Mouse (Mus musculus): ENCODE data around the gene Exoc7. TPM values are rescaled to one million over a fixed set of nuclear protein-coding genes. Genes with fewer than 3 reads are reported as not detected.

The Exoc7 gene
- total RNA-seq, 1 experiment = 26.4 TPM

GRCm38 (mm10) chr11:116253076-116253600 lies 53.9 kb downstream of the Exoc7 start:
- Histone ChIP-seq H3K4me3 (ENCODE audit: insufficient read depth in 1 of 2, low read depth in 1 of 2, low read length in 2 of 2, poor library complexity in 1 of 2, severe bottlenecking in 1 of 2) (no peak overlapping the region), H3K27ac (ENCODE audit: insufficient read depth, low read depth, low read length, poor library complexity, severe bottlenecking) (no peak overlapping the region), H3K9me3 (ENCODE audit: control insufficient read depth, insufficient read depth, low read depth, low read length) (no peaks in the 10 kb centered on the region), H3K36me3 (ENCODE audit: control insufficient read depth, insufficient read depth, low read length, poor library complexity, severe bottlenecking) (peaks cover 63% of the 10 kb centered on the region), H3K9ac (ENCODE audit: insufficient read depth, low read depth, low read length, poor library complexity, severe bottlenecking) (no peak overlapping the region), H3K4me1 (ENCODE audit: control insufficient read depth in 2 of 2, insufficient read depth in 2 of 2, low read length in 2 of 2, poor library complexity in 1 of 2) (peaks cover under 1 to 4% of the 10 kb centered on the region in 2 experiments; a peak in 2 of 4 replicates)
- in situ Hi-C loops (cut with MboI; ENCODE audit: low sequenced_read_pairs in 2 of 2, unreplicated experiment in 2 of 2) = no loop called here
- TF ChIP-seq ZNF384 (IDR thresholded peaks at IDR 0.05; ENCODE audit: low read depth, low read length) (no peak), ZC3H11A (IDR thresholded peaks at IDR 0.05; ENCODE audit: borderline replicate concordance, low read depth, low read length) (no peak), MAFK (IDR thresholded peaks at IDR 0.05; ENCODE audit: insufficient read depth, low read depth, low read length) (no peak), CHD2 (IDR thresholded peaks at IDR 0.05; ENCODE audit: low read depth, low read length) (no peak), HCFC1 (IDR thresholded peaks at IDR 0.05; ENCODE audit: borderline replicate concordance, insufficient read depth, low read length) (no peak)
- DNase-seq (ENCODE audit: low read depth, low spot score) = no peak

- in situ Hi-C loops (cut with MboI; ENCODE audit: low sequenced_read_pairs in 2 of 2, unreplicated experiment in 2 of 2) = no loop called here
- DNase-seq (ENCODE audit: low read depth, low spot score) = no peak
- no peak for TF ChIP-seq ZNF384 (IDR thresholded peaks at IDR 0.05; ENCODE audit: low read depth, low read length)
- no peak for TF ChIP-seq HCFC1 (IDR thresholded peaks at IDR 0.05; ENCODE audit: borderline replicate concordance, insufficient read depth, low read length)
- TF ChIP-seq CHD2 (IDR thresholded peaks at IDR 0.05; ENCODE audit: low read depth, low read length) = no peak
- TF ChIP-seq MAFK (IDR thresholded peaks at IDR 0.05; ENCODE audit: insufficient read depth, low read depth, low read length) = no peak
- no peak for TF ChIP-seq ZC3H11A (IDR thresholded peaks at IDR 0.05; ENCODE audit: borderline replicate concordance, low read depth, low read length)
- Histone ChIP-seq H3K4me1 (ENCODE audit: control insufficient read depth in 2 of 2, insufficient read depth in 2 of 2, low read length in 2 of 2, poor library complexity in 1 of 2) (peaks cover 6 to 14% of the 10 kb centered on the region in 2 experiments; a peak in 2 of 4 replicates), H3K9ac (ENCODE audit: insufficient read depth, low read depth, low read length, poor library complexity, severe bottlenecking) (no peak overlapping the region), H3K9me3 (ENCODE audit: control insufficient read depth, insufficient read depth, low read depth, low read length) (no peaks in the 10 kb centered on the region), H3K27ac (ENCODE audit: insufficient read depth, low read depth, low read length, poor library complexity, severe bottlenecking) (no peak overlapping the region), H3K36me3 (ENCODE audit: control insufficient read depth, insufficient read depth, low read length, poor library complexity, severe bottlenecking) (peaks cover 70% of the 10 kb centered on the region), H3K4me3 (ENCODE audit: insufficient read depth in 1 of 2, low read depth in 1 of 2, low read length in 2 of 2, poor library complexity in 1 of 2, severe bottlenecking in 1 of 2) (no peak overlapping the region)
These were observed 56.1 kb downstream of the Exoc7 start for GRCm38 (mm10) chr11:116250898-116251297.

- TF ChIP-seq MAFK (IDR thresholded peaks at IDR 0.05; ENCODE audit: insufficient read depth, low read depth, low read length) (no peak), ZNF384 (IDR thresholded peaks at IDR 0.05; ENCODE audit: low read depth, low read length) (no peak), CHD2 (IDR thresholded peaks at IDR 0.05; ENCODE audit: low read depth, low read length) (no peak), HCFC1 (IDR thresholded peaks at IDR 0.05; ENCODE audit: borderline replicate concordance, insufficient read depth, low read length) (no peak), ZC3H11A (IDR thresholded peaks at IDR 0.05; ENCODE audit: borderline replicate concordance, low read depth, low read length) (no peak)
- no peak overlapping the region for H3K9ac ChIP-seq (ENCODE audit: insufficient read depth, low read depth, low read length, poor library complexity, severe bottlenecking)
- peaks cover 68% of the 10 kb centered on the region for H3K36me3 ChIP-seq (ENCODE audit: control insufficient read depth, insufficient read depth, low read length, poor library complexity, severe bottlenecking)
- no peaks in the 10 kb centered on the region for H3K9me3 ChIP-seq (ENCODE audit: control insufficient read depth, insufficient read depth, low read depth, low read length)
- no peak overlapping the region for H3K4me3 ChIP-seq (ENCODE audit: insufficient read depth in 1 of 2, low read depth in 1 of 2, low read length in 2 of 2, poor library complexity in 1 of 2, severe bottlenecking in 1 of 2)
- no peak for DNase-seq (ENCODE audit: low read depth, low spot score)
- peaks cover 6 to 19% of the 10 kb centered on the region in 2 experiments; a peak in 2 of 4 replicates for H3K4me1 ChIP-seq (ENCODE audit: control insufficient read depth in 2 of 2, insufficient read depth in 2 of 2, low read length in 2 of 2, poor library complexity in 1 of 2)
- no peak overlapping the region for H3K27ac ChIP-seq (ENCODE audit: insufficient read depth, low read depth, low read length, poor library complexity, severe bottlenecking)
- in situ Hi-C loops (cut with MboI; ENCODE audit: low sequenced_read_pairs in 2 of 2, unreplicated experiment in 2 of 2) = no loop called here
These were observed 59.4 kb downstream of the Exoc7 start for GRCm38 (mm10) chr11:116247502-116248222.

GRCm38 (mm10) chr11:116245616-116246015 lies 61.4 kb downstream of the Exoc7 start:
- in situ Hi-C loops (cut with MboI; ENCODE audit: low sequenced_read_pairs in 2 of 2, unreplicated experiment in 2 of 2) = no loop called here
- no peak overlapping the region for H3K9ac ChIP-seq (ENCODE audit: insufficient read depth, low read depth, low read length, poor library complexity, severe bottlenecking)
- TF ChIP-seq ZC3H11A (IDR thresholded peaks at IDR 0.05; ENCODE audit: borderline replicate concordance, low read depth, low read length) = no peak
- TF ChIP-seq CHD2 (IDR thresholded peaks at IDR 0.05; ENCODE audit: low read depth, low read length) = no peak
- TF ChIP-seq ZNF384 (IDR thresholded peaks at IDR 0.05; ENCODE audit: low read depth, low read length) = no peak
- TF ChIP-seq MAFK (IDR thresholded peaks at IDR 0.05; ENCODE audit: insufficient read depth, low read depth, low read length) = no peak
- no peak for TF ChIP-seq HCFC1 (IDR thresholded peaks at IDR 0.05; ENCODE audit: borderline replicate concordance, insufficient read depth, low read length)
- H3K9me3 ChIP-seq (ENCODE audit: control insufficient read depth, insufficient read depth, low read depth, low read length) = no peaks in the 10 kb centered on the region
- no peak overlapping the region for H3K27ac ChIP-seq (ENCODE audit: insufficient read depth, low read depth, low read length, poor library complexity, severe bottlenecking)
- H3K36me3 ChIP-seq (ENCODE audit: control insufficient read depth, insufficient read depth, low read length, poor library complexity, severe bottlenecking) = peaks cover 53% of the 10 kb centered on the region
- no peak for DNase-seq (ENCODE audit: low read depth, low spot score)
- H3K4me1 ChIP-seq (ENCODE audit: control insufficient read depth in 2 of 2, insufficient read depth in 2 of 2, low read length in 2 of 2, poor library complexity in 1 of 2) = peaks cover 6 to 25% of the 10 kb centered on the region in 2 experiments; a peak in 2 of 4 replicates
- no peak overlapping the region for H3K4me3 ChIP-seq (ENCODE audit: insufficient read depth in 1 of 2, low read depth in 1 of 2, low read length in 2 of 2, poor library complexity in 1 of 2, severe bottlenecking in 1 of 2)
